Mouse (Mus musculus) midbrain, embryonic 10.5 days (tissue): ENCODE measurements at regions not wholly inside any gene's neighbourhood (a gene's known extent, or its start where the extent isn't known, plus 50 kb on each side); places are given as distances from the start of the nearest gene placed in this dataset.

ENCODE experiments used
- DNase-seq: peaks from one replicate; pipeline ENCODE4 v3.0.0-alpha.2; 2017; ENCODE audit warnings: low spot score
- H3K27ac ChIP-seq: fragments of 300-500 bp; sonication (generic); replicated peaks from 2 replicates; pipeline ENCODE4 v1.5.1; 2016; ENCODE audit warnings: mild to moderate bottlenecking
- H3K27me3 ChIP-seq: fragments of 300-500 bp; sonication (generic); 2 replicates; pipeline ENCODE4 v1.6.1; 2016; ENCODE audit warnings: low read depth, mild to moderate bottlenecking; ENCODE audit not compliant: poor library complexity, severe bottlenecking
- H3K36me3 ChIP-seq: fragments of 300-500 bp; sonication (generic); 2 replicates; pipeline ENCODE4 v1.6.1; 2016; ENCODE audit warnings: mild to moderate bottlenecking, moderate library complexity
- H3K4me1 ChIP-seq: fragments of 300-500 bp; sonication (generic); 2 replicates; pipeline ENCODE4 v1.6.1; 2016
- H3K4me3 ChIP-seq: fragments of 300-500 bp; sonication (generic); 2 replicates; pipeline ENCODE4 v1.5.1; 2016; ENCODE audit warnings: mild to moderate bottlenecking, moderate library complexity
- H3K9me3 ChIP-seq: fragments of 300-500 bp; sonication (generic); replicated peaks from 2 replicates; pipeline ENCODE4 v1.6.1; 2016; ENCODE audit warnings: mild to moderate bottlenecking
- WGBS: fragments of 180-500 bp; shearing (Covaris S2); methylation state at CpG from one replicate; pipeline ENCODE4 v1.1.7; 2016; 5-methylcytosine and 5-hydroxymethylcytosine counted together

DNA sequence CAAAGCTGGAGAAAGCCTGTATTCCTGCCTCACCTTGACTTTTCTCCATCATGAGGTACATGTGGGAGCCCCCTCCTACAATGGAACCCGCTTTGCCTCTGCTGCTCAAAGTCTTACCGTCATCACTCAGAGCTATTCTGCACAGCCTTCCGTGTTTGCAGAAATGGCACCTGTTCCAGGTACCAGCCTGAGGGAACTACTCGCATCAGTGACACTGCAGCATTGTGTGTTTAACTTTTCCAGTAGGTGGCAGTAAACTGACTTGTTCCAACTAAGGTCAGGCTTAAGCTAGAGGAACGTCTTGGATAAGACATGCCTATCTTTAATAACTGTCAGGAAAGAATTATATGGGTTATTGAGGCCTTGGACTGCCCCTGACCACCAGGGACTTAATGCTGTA is 71.4 kb downstream of the Fam173b start:
- no peak overlapping the region for H3K4me3 ChIP-seq
- no peaks in the 10 kb centered on the region for H3K9me3 ChIP-seq
- no peak overlapping the region for H3K27ac ChIP-seq
- no peaks in the 10 kb centered on the region for H3K27me3 ChIP-seq
- WGBS: 57% methylated on average over 5 of the region's 5 CpGs
- no peak for DNase-seq
- H3K36me3 ChIP-seq: no peaks in the 10 kb centered on the region
- no peaks in the 10 kb centered on the region for H3K4me1 ChIP-seq

DNA sequence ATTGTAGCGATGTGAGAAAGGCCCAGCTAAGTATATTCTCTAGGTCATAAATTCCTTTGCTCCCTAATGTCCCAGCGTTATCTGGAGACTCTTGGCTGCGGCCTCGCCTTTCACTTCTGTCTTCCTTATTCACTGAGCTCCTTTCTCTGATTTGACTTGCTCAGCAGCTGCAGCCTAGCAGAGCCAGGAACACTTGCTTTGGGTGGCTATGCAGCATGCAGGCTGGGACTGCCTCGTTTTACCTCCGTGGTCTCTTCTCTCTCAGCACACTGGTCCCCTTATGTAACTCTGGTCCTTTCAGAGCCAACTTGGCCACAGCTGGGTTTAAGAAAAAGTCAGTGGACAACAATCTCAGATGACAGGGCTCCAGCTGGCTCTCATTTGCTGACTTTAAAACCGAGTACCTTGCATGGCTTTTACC is 75.1 kb downstream of the Fam173b start:
- no peak overlapping the region for H3K4me3 ChIP-seq
- H3K27me3 ChIP-seq: no peaks in the 10 kb centered on the region
- WGBS: 80% methylated on average over 7 of the region's 7 CpGs
- H3K4me1 ChIP-seq: no peaks in the 10 kb centered on the region
- H3K27ac ChIP-seq: no peak overlapping the region
- no peaks in the 10 kb centered on the region for H3K9me3 ChIP-seq
- H3K36me3 ChIP-seq: no peaks in the 10 kb centered on the region
- DNase-seq: no peak

DNA sequence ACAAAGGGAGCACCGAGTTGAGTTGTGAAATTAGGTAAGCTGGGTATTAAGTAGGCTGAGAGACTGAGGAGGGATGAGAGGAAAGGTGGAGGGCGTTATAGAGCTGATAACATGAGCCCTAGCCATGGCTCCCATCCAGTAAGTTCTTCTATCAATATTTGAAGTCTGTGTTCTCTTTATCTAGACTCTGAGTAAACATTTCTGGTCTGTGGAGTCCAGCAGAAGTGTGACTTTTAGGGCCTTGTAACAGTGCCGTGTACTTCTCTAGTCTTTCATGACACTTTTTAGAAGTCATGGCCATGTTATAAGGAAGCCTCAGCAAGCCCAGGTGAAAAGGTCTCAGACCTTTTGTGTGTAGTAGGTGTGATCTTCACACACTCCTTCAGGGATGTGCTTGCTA is 91.5 kb downstream of the Fam173b start:
- H3K27me3 ChIP-seq: no peaks in the 10 kb centered on the region
- H3K27ac ChIP-seq: no peak overlapping the region
- no peak for DNase-seq
- H3K9me3 ChIP-seq: no peaks in the 10 kb centered on the region
- WGBS: 85% methylated on average over 3 of the region's 3 CpGs
- no peak overlapping the region for H3K4me3 ChIP-seq
- no peaks in the 10 kb centered on the region for H3K4me1 ChIP-seq
- no peaks in the 10 kb centered on the region for H3K36me3 ChIP-seq

DNA sequence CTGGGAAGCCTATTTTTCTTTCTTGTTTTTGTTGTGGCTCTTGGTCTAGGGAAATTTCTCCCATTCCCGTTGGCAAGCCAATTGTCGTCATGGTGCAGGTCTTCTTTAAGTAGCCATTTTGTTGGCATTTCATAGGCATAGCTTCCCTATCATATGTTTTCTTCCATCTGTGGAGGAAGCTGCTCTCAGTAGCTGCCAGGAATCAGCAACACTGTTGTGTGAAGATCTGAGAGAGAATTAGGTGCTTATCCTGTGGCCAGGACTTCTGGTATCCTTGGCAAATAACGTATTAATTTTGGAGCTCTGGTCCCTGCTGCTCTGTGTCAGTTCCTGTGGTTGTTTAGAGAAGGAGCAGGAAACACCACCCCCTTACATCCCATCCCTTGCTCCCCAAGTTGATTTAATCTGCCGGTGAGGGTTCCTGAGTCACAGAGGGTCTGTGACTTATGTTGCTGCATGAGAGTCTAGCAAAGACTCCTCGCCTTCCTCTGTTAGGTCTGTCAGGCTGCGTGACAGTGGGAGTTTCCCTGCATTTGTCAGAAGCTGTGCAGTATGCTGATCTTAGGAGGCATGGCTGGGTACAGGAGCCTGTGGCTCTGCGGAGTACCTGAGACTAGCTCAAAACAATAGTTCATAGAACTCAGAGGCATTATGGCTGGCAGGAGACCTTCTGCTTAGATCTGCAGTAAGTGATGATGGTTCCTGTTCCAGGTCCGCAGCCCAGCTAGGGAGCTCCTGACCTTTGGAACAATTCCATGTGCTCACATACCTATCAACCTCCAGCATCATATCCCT is 93.4 kb downstream of the Fam173b start:
- Histone ChIP-seq H3K4me3 (no peak overlapping the region), H3K27ac (no peak overlapping the region), H3K36me3 (no peaks in the 10 kb centered on the region), H3K27me3 (no peaks in the 10 kb centered on the region), H3K4me1 (no peaks in the 10 kb centered on the region), H3K9me3 (no peaks in the 10 kb centered on the region)
- no peak for DNase-seq
- WGBS: 90% methylated on average over 8 of the region's 8 CpGs

DNA sequence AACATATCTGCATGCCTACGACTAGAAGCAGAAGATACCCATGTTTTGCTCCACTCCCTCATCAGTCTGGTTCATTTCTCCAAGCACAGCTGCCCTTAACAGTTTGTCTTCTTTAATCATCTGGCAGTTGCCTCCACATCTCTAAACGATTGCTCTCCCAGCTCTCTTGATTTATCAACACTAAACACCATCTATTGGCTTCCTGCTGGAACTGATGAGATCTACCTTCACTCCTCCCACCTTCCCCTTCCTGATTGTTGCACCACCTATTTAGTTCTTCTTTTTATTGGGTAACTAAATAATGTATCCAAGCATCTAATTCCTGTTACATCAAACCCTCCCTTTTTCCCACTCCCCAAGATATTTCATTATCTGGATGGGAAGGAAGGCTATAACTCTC is 101.7 kb downstream of the Fam173b start:
- WGBS: 87% methylated on average over 2 of the region's 2 CpGs
- no peaks in the 10 kb centered on the region for H3K4me1 ChIP-seq

DNA sequence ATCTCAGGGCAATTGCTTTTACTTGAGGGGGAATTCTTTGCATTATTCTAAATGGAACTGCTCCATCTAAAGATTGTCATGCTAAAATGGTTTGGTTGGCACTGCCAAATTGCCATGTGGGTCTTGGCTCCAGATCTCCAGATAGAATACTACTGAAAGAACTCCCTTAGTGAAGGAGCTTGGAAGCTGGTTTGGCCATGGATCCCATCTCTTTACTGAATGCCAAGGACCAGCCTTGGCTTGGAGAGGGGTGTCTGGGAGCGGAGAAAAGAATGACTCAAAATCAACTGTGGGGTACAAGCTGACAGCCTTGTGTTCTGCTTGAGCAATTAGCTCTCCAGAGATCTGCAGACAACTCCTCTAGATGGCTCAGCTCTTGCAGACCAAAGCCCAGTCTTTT is 105.8 kb downstream of the Fam173b start:
- Histone ChIP-seq H3K4me1 (no peaks in the 10 kb centered on the region), H3K9me3 (no peaks in the 10 kb centered on the region), H3K27ac (no peak overlapping the region), H3K36me3 (no peaks in the 10 kb centered on the region), H3K4me3 (no peak overlapping the region), H3K27me3 (no peaks in the 10 kb centered on the region)
- 96% methylated on average over 1 of the region's 1 CpGs for WGBS
- no peak for DNase-seq

More for the DNA sequence above, 101.7 kb downstream of the Fam173b start:
- no peak for DNase-seq
- no peaks in the 10 kb centered on the region for H3K36me3 ChIP-seq
- no peaks in the 10 kb centered on the region for H3K9me3 ChIP-seq
- H3K4me3 ChIP-seq: no peak overlapping the region
- H3K27ac ChIP-seq: no peak overlapping the region
- H3K27me3 ChIP-seq: no peaks in the 10 kb centered on the region

DNA sequence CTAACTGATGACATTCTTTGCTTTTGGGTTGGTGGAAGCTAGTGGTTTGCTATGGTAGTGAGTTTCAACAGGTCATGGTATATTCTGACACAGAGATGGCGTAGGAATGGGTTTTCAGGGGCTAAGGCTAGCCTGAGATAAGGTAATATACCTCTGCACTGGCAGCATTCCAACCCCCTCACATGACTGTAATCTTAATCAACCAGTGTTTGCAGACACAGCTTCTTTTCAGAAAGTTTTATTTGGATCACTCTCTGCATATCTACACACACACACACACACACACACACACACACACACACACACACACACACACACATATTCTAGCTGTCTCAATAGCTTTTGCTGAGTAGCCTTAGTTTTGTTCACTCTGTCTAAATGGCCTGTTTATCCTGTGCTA is 119.4 kb downstream of the Fam173b start:
- no peak for DNase-seq
- H3K27me3 ChIP-seq: no peaks in the 10 kb centered on the region
- 82% methylated on average over 1 of the region's 1 CpGs for WGBS
- H3K9me3 ChIP-seq: no peaks in the 10 kb centered on the region
- H3K27ac ChIP-seq: no peak overlapping the region
- H3K36me3 ChIP-seq: no peaks in the 10 kb centered on the region
- no peaks in the 10 kb centered on the region for H3K4me1 ChIP-seq
- H3K4me3 ChIP-seq: no peak overlapping the region

DNA sequence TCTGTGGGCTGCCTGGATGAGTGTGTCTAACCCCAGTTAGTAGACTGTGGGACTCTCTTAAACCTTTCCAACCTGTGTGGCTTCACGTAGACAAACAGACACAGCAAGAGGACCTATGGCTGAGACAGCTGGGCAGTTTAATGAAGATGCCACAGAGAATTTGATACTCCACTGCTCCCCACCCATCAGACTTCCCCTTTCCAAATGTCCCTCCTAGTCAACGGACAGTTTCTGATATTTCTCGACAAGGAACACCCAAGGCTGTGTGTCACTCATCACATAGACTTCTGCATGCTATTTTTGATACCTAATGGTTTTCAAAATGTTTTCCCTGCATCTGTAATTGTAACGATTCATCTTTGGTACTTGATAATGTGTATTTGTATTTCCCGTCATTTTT is 120.8 kb downstream of the Fam173b start:
- H3K27ac ChIP-seq: no peak overlapping the region
- H3K27me3 ChIP-seq: no peaks in the 10 kb centered on the region
- H3K36me3 ChIP-seq: no peaks in the 10 kb centered on the region
- no peaks in the 10 kb centered on the region for H3K9me3 ChIP-seq
- H3K4me3 ChIP-seq: no peak overlapping the region
- no peaks in the 10 kb centered on the region for H3K4me1 ChIP-seq
- 84% methylated on average over 5 of the region's 5 CpGs for WGBS
- no peak for DNase-seq

DNA sequence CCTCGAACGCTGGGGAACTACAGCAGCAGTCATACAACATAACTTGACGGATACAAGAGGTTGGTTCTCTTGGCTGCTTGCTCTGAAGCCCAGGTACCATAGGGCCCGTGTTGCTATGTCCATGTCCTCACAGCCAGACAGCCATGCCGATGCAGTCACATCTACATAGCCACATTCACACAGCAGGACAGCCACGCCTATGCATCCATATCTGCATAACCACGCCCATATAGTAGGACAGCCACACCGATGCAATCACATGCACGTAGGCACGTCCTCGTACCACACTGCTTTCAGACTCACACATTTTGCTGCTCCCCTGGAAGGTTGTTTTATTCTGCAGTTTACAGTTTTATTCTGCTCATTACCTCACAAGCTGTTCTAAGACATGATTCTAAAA is 122.6 kb downstream of the Fam173b start:
- H3K4me1 ChIP-seq: no peaks in the 10 kb centered on the region
- no peak overlapping the region for H3K27ac ChIP-seq
- no peaks in the 10 kb centered on the region for H3K9me3 ChIP-seq
- H3K36me3 ChIP-seq: no peaks in the 10 kb centered on the region
- WGBS: 76% methylated on average over 11 of the region's 11 CpGs
- H3K27me3 ChIP-seq: no peaks in the 10 kb centered on the region
- no peak for DNase-seq
- H3K4me3 ChIP-seq: no peak overlapping the region

DNA sequence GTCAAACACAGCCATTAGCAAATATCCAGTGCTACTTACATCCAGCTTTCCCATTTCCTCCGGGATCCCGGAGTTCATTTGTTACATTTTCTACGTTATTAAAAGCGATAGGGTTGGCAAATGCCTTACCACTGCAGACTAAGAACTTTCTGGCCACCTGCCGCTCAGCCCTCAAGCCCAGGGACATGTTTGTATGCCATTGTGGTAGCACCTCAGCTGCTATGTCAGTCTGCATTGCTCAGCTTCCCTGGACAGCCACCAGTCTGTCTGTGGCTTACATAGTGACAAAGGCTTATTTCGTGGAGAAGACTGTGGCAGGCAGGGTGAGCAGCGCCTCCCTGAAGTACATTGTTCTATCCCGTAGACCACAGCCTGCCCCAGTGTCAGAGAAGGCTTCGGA is 127.5 kb downstream of the Fam173b start:
- H3K4me3 ChIP-seq: no peak overlapping the region
- no peaks in the 10 kb centered on the region for H3K4me1 ChIP-seq
- no peaks in the 10 kb centered on the region for H3K27me3 ChIP-seq
- WGBS: 88% methylated on average over 9 of the region's 9 CpGs
- no peak overlapping the region for H3K27ac ChIP-seq
- no peaks in the 10 kb centered on the region for H3K36me3 ChIP-seq
- DNase-seq: no peak
- peaks cover 4% of the 10 kb centered on the region; the same call in 1 of the 2 replicates for H3K9me3 ChIP-seq

DNA sequence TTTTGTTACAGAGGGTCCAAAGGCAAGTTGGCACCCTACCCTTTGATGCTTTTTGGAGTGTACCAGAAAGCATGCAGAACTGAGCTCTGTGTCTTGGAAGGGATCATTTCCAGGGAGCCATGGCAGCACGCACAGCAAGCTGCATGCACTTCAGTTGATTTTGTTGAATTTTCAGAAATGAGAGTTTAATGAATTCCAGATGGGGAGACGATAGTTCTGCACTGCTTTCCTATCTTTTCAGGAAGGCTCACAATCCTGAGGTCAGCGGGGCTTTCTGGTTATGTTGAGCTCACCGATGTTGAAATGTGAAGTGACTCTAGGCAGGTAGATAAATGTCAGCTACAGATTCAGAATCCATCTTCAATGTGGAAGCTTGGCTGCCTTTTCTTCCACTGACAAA is 140.0 kb downstream of the Fam173b start:
- H3K9me3 ChIP-seq: no peaks in the 10 kb centered on the region
- DNase-seq: no peak
- H3K4me1 ChIP-seq: no peaks in the 10 kb centered on the region
- no peak overlapping the region for H3K4me3 ChIP-seq
- H3K27me3 ChIP-seq: no peaks in the 10 kb centered on the region
- WGBS: 68% methylated on average over 4 of the region's 4 CpGs
- H3K27ac ChIP-seq: no peak overlapping the region
- no peaks in the 10 kb centered on the region for H3K36me3 ChIP-seq

DNA sequence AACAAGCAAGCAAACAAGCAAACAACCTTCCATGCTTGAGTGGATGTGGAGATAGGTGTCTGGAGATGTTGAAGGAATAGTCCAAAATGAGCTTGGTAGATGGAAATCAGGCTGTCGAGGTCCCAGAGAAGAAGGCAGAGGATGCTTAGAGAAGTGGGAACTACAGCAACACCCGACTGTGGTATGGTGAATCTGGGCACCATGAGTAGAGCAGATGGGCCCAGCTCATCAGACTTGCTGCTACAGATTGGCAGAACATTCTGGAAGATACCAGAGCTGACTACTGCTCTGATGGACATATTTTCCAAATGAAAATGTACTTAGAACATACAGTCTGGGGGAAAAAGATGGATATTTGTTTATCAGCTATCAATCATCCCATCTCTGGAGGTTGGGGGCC is 142.9 kb downstream of the Fam173b start:
- Histone ChIP-seq H3K36me3 (no peaks in the 10 kb centered on the region), H3K9me3 (no peaks in the 10 kb centered on the region), H3K27ac (no peak overlapping the region), H3K27me3 (no peaks in the 10 kb centered on the region), H3K4me1 (no peaks in the 10 kb centered on the region), H3K4me3 (no peak overlapping the region)
- no peak for DNase-seq
- WGBS: 89% methylated on average over 2 of the region's 2 CpGs

DNA sequence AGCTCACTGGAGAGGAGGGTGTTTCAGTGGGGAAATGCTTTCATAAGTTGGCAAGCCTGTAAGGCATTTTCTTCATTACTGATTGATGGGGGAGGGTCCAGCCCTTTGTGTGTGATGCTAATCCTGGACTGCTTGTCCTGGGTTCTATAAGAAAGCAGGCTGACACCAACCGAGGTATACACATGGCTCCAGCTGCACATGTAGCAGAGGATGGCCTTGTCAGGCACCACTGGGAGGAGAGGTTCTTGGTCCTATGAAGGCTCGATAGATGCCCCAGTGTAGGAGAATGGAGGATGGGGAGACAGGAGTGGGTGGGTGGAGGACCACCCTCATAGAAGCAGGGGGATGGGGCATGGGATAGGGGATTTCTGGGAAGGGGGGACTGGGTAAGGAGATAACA is 151.0 kb downstream of the Fam173b start:
- Histone ChIP-seq H3K36me3 (no peaks in the 10 kb centered on the region), H3K27me3 (no peaks in the 10 kb centered on the region), H3K27ac (peak overlapping the region; percentile 42; the same call in 1 of the 2 replicates), H3K9me3 (no peaks in the 10 kb centered on the region), H3K4me1 (peaks cover 24% of the 10 kb centered on the region), H3K4me3 (no peak overlapping the region)
- DNase-seq: peak; percentile 16
- 49% methylated on average over 2 of the region's 2 CpGs for WGBS
